Mouse (Mus musculus): ENCODE measurements at regions not wholly inside any gene's neighbourhood (a gene's known extent, or its start where the extent isn't known, plus 50 kb on each side); places are given as distances from the start of the nearest gene placed in this dataset.
A peak's percentile ranks its signal among the peaks of the same experiment; 100 is the strongest.

DNA sequence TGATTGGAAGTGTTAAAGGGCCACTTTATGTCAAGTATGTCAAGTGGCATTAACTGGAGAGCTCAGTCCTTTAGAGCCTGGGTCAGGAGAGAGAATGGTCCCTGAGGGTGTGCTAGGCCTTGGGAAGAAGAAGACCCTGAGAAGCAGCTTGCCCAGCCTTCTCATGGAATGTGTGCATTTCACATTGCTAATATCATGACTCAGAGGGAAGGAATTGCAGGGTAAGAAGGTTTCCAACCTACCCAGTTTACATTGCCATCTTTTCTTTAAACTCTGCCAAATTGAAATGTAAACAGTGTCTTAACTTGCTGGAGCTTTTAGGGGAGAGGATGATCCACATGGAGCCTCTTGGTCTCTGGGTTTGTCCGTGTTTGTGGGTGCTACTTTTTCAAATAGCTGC is 117.9 kb upstream of the Sesn3 start:
- Histone ChIP-seq H3K4me3 (replicated peaks; ENCODE audit: low read length) (no peak overlapping the region), H3K9me3 (ENCODE audit: low read length) (peaks cover 2% of the 10 kb centered on the region), H3K4me1 (replicated peaks; ENCODE audit: low read depth, low read length) (peaks cover 21% of the 10 kb centered on the region), H3K27me3 (ENCODE audit: insufficient read depth, low read length) (no peaks in the 10 kb centered on the region), H3K36me3 (ENCODE audit: insufficient read depth, low read length) (no peaks in the 10 kb centered on the region)
- TF ChIP-seq NANOG (IDR thresholded peaks at IDR 0.05; ENCODE audit: borderline replicate concordance, low read length) (no peak), POU5F1 (IDR thresholded peaks at IDR 0.05; ENCODE audit: borderline replicate concordance, low read length) (no peak), CTCF (conservative IDR thresholded peaks at IDR 0.05; ENCODE audit: low read length) (no peak)

DNA sequence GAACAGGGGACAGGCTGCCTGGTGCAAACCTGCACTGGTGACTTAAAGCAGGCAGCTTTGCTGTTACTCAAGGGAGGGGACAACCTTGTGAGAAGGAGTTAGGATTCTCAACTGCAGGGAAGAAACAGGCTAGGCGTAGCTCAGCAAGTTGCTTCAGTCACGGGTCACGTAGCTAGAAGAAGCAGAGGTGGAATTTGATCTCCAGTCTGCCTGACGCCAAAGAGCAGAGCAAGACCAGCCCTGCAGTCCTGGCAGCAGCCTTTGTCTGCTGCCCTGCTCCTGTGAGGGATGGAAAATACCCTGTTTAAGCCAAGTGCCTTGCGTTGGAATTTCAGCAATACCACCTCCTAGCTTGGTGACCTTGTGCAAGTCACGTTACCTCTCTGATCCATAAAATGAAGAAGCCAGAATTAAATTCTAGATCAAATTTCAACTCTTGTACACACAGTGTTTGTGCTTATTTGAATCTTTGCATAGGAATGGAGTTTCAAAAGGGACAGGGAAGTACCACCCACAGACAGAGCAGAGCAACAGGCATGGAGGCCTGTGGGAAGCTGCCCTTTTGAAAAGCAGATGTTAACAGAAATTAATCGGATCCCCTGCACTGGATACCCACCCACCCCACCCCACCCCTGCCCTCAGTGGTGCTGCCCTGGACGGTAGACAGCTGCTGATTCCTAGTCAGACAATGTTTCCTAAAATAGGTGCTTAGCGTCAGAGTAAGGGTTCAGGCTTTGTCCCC is 116.6 kb upstream of the Sesn3 start:
- no peak for TF ChIP-seq CTCF (conservative IDR thresholded peaks at IDR 0.05; ENCODE audit: low read length)
- TF ChIP-seq NANOG (IDR thresholded peaks at IDR 0.05; ENCODE audit: borderline replicate concordance, low read length): no peak
- TF ChIP-seq POU5F1 (IDR thresholded peaks at IDR 0.05; ENCODE audit: borderline replicate concordance, low read length): no peak
- Histone ChIP-seq H3K9me3 (ENCODE audit: low read length) (peaks cover 15% of the 10 kb centered on the region), H3K4me1 (replicated peaks; ENCODE audit: low read depth, low read length) (peaks cover 21% of the 10 kb centered on the region), H3K4me3 (replicated peaks; ENCODE audit: low read length) (no peak overlapping the region), H3K27me3 (ENCODE audit: insufficient read depth, low read length) (no peaks in the 10 kb centered on the region), H3K36me3 (ENCODE audit: insufficient read depth, low read length) (no peaks in the 10 kb centered on the region)

DNA sequence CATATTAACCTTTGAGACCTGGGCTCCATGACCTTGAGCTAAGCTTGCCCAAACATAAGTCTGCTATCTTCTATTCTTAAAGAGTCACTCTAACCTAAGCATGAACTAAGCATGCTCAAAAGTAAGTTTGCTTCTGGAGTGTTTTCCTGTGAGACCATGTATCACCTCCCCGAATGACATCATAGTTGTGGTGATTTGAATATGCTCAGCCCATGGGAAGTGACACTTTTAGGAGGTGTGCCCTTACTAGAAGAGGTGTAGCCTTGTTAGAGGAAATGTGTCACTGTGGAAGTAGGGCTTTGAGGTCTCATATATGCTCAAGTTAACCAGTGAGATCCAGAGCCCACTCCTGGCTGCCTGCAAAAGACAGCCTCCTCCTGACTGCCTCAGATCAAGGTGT is 114.7 kb upstream of the Sesn3 start:
- no peaks in the 10 kb centered on the region for H3K36me3 ChIP-seq (ENCODE audit: insufficient read depth, low read length)
- peaks cover 27% of the 10 kb centered on the region for H3K9me3 ChIP-seq (ENCODE audit: low read length)
- H3K27me3 ChIP-seq (ENCODE audit: insufficient read depth, low read length): no peaks in the 10 kb centered on the region
- TF ChIP-seq NANOG (IDR thresholded peaks at IDR 0.05; ENCODE audit: borderline replicate concordance, low read length) (no peak), POU5F1 (IDR thresholded peaks at IDR 0.05; ENCODE audit: borderline replicate concordance, low read length) (no peak), CTCF (conservative IDR thresholded peaks at IDR 0.05; ENCODE audit: low read length) (no peak)
- H3K4me1 ChIP-seq (replicated peaks; ENCODE audit: low read depth, low read length): peaks cover 21% of the 10 kb centered on the region
- no peak overlapping the region for H3K4me3 ChIP-seq (replicated peaks; ENCODE audit: low read length)

DNA sequence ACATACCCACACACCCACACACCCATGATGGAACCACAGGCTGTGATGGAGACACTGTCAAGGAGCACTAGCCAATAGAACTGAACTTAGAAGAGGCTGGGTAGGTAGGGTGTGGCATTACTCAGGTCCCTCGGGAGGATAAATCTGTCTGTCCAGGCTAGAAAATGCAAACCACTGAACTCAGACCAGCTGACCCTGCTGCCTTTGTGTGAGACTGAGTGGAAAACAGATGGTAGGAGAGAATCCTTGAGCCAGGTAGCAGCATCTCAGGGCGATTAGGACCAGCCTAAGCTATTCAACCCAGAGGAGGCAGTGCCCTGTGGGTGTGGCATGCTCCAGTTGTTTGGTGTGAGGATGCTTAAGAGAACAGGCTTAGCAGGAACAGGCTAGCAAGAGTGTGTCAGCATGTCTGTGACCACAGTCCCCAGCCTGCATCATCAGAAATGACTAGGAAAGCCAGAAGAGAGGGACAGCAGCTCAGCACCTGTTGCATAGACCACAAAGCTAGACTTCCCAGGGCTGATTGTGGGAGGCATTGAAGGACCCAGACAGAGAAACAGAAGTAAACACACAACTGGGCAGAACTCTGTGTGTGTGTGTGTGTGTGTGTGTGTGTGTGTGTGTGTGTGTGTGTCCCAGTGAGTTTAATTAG is 103.2 kb upstream of the Sesn3 start:
- Histone ChIP-seq H3K4me3 (replicated peaks; ENCODE audit: low read length) (no peak overlapping the region), H3K9me3 (ENCODE audit: low read length) (no peaks in the 10 kb centered on the region), H3K27me3 (ENCODE audit: insufficient read depth, low read length) (peaks cover 11% of the 10 kb centered on the region), H3K36me3 (ENCODE audit: insufficient read depth, low read length) (no peaks in the 10 kb centered on the region), H3K4me1 (replicated peaks; ENCODE audit: low read depth, low read length) (peaks cover 48% of the 10 kb centered on the region)
- TF ChIP-seq POU5F1 (IDR thresholded peaks at IDR 0.05; ENCODE audit: borderline replicate concordance, low read length): no peak
- TF ChIP-seq CTCF (conservative IDR thresholded peaks at IDR 0.05; ENCODE audit: low read length): no peak
- no peak for TF ChIP-seq NANOG (IDR thresholded peaks at IDR 0.05; ENCODE audit: borderline replicate concordance, low read length)

DNA sequence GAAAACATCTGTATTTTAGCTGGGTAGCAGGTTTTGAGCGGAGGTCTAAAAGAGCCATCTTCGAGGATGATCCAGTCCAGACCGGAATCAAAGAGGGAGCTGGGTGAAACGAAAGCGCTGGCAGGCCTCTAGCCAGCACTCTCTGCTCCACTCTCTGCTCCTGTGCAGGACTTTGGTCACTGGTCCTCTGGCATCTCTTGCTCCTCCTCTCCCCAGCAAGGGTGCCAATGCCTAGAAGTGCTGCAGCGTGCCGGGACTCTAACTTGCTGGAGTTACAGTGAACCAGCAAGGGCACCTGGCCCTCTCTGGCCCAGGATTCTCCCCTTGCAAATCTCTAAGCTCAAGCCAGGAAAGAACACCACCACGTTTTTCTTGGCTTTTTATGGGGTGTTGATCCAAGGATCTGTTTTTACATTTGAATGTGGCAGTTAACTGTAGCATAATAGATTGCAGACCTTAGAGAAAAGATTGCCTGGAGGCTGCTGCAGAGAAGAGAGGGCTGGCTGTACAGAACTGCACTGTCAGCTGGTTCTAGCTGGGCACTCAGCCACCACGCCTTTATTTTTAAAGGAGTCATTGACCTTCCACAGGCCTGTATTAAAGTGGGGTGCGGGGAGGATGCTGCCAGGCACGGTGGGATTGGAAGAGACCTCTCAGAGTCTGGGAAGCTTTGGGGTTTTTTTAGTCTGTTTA is 101.1 kb upstream of the Sesn3 start:
- peak; percentile 71; the same call in 1 of the 2 replicates for TF ChIP-seq POU5F1 (IDR thresholded peaks at IDR 0.05; ENCODE audit: borderline replicate concordance, low read length)
- TF ChIP-seq NANOG (IDR thresholded peaks at IDR 0.05; ENCODE audit: borderline replicate concordance, low read length): peak; percentile 65; the same call in 1 of the 2 replicates
- no peak for TF ChIP-seq CTCF (conservative IDR thresholded peaks at IDR 0.05; ENCODE audit: low read length)
- peaks cover 48% of the 10 kb centered on the region for H3K4me1 ChIP-seq (replicated peaks; ENCODE audit: low read depth, low read length)
- peak overlapping the region; percentile 54 for H3K4me3 ChIP-seq (replicated peaks; ENCODE audit: low read length)
- H3K9me3 ChIP-seq (ENCODE audit: low read length): no peaks in the 10 kb centered on the region
- peaks cover 18% of the 10 kb centered on the region for H3K27me3 ChIP-seq (ENCODE audit: insufficient read depth, low read length)
- no peaks in the 10 kb centered on the region for H3K36me3 ChIP-seq (ENCODE audit: insufficient read depth, low read length)

DNA sequence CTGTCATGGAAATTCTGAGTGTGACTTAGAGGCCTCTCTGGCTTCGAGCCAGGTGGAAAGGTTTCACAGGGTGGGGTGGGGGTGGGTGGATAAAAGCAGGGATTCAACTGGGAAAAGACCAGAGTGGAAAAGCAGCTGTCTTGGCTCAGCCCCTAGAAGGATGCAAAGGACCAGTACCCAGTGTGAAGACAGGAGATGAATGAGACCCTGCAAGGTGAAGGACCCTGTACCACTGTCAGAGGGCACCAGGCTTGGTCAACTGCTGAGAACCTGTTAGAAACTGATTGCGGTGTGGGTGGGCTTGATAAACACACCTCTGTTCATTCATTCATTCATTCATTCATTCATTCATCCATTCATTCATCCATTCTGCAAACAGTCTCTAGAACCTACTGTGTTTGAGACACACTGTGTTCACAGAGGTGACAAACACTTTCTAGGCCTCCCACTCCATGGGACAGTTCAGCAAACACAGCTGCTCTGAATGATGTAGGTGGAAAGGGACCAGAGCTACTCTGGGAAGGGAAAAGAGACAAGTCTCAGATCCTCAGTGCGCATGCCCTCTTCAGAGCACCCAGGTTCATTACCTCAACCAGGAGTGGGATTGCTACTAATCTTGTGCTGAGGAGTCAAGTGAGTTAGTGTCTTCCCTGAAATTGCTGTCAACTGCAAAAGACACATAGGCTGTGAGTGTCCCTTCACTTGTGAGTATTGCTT is 100.4 kb upstream of the Sesn3 start:
- TF ChIP-seq CTCF (conservative IDR thresholded peaks at IDR 0.05; ENCODE audit: low read length): no peak
- no peak for TF ChIP-seq POU5F1 (IDR thresholded peaks at IDR 0.05; ENCODE audit: borderline replicate concordance, low read length)
- no peak for TF ChIP-seq NANOG (IDR thresholded peaks at IDR 0.05; ENCODE audit: borderline replicate concordance, low read length)
- Histone ChIP-seq H3K9me3 (ENCODE audit: low read length) (no peaks in the 10 kb centered on the region), H3K4me1 (replicated peaks; ENCODE audit: low read depth, low read length) (peaks cover 48% of the 10 kb centered on the region), H3K27me3 (ENCODE audit: insufficient read depth, low read length) (peaks cover 18% of the 10 kb centered on the region), H3K4me3 (replicated peaks; ENCODE audit: low read length) (peak overlapping the region; percentile 54; the same call in 1 of the 2 replicates), H3K36me3 (ENCODE audit: insufficient read depth, low read length) (no peaks in the 10 kb centered on the region)

DNA sequence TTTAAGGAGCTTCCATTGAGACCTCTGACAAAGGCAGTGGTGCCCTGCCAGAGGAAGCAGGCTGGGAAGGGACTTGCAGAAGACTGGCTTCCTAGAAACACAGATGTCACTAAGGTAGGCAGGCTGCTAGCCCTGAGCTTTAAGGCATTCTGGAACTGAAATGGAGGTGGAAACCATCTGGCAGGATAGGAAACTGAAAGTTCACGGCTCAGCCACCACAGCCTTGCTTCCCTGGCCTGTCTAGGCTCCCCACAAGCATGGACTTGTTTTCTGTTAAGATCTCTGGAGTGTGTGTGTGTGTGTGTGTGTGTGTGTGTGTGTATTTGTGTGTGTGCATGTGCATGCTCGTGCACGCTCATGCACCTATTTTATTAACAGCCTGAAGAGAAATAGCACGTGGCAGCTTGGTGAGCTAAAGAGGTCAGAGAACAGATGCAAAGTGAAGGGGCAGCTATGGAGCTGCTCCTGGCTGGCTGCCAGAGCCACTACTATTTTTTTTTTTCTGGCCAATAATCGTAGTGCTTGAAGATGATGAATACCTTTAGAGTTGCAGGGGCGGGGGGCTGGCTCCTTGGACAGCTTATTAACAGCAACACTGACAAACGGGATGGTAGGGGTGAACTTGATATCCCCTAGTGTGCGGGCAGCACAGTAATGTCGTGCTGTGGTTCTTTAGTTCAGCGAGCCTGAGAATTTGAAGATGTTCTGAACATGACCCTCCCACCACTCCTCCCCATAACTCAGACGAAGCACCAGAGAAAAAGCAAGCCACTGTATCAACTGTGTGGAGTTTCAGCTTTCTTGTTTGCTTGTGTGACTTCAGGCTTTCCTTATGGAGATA is 99.6 kb upstream of the Sesn3 start:
- H3K9me3 ChIP-seq (ENCODE audit: low read length): no peaks in the 10 kb centered on the region
- H3K27me3 ChIP-seq (ENCODE audit: insufficient read depth, low read length): peaks cover 18% of the 10 kb centered on the region
- peaks cover 48% of the 10 kb centered on the region for H3K4me1 ChIP-seq (replicated peaks; ENCODE audit: low read depth, low read length)
- no peaks in the 10 kb centered on the region for H3K36me3 ChIP-seq (ENCODE audit: insufficient read depth, low read length)
- no peak overlapping the region for H3K4me3 ChIP-seq (replicated peaks; ENCODE audit: low read length)
- TF ChIP-seq NANOG (IDR thresholded peaks at IDR 0.05; ENCODE audit: borderline replicate concordance, low read length): no peak
- TF ChIP-seq POU5F1 (IDR thresholded peaks at IDR 0.05; ENCODE audit: borderline replicate concordance, low read length): no peak
- no peak for TF ChIP-seq CTCF (conservative IDR thresholded peaks at IDR 0.05; ENCODE audit: low read length)
